Mouse (Mus musculus) hindbrain, embryonic 13.5 days (tissue): ENCODE data around the gene Poln. TPM values are rescaled to one million over a fixed set of nuclear protein-coding genes. Genes with fewer than 3 reads are reported as not detected.

ENCODE experiments used
- ATAC-seq: fragments of 200-750 bp; cut with Nextera tagmentation; 2 replicates; pipeline ENCODE4 v1.8.0; 2017; ENCODE audit warnings: moderate TSS enrichment; ENCODE audit not compliant: low FRiP score
- H3K27ac ChIP-seq: fragments of 300-500 bp; sonication (generic); 2 replicates; pipeline ENCODE4 v1.5.1; 2015; ENCODE audit warnings: inconsistent platforms, mild to moderate bottlenecking, moderate library complexity
- H3K27me3 ChIP-seq: fragments of 300-500 bp; sonication (generic); 2 replicates; pipeline ENCODE4 v1.6.1; 2015; ENCODE audit warnings: mild to moderate bottlenecking, inconsistent platforms
- H3K36me3 ChIP-seq: fragments of 300-500 bp; sonication (generic); 2 replicates; pipeline ENCODE4 v1.6.1; 2015; ENCODE audit warnings: mild to moderate bottlenecking, inconsistent platforms
- H3K4me1 ChIP-seq: fragments of 300-500 bp; sonication (generic); replicated peaks from 2 replicates; pipeline ENCODE4 v1.6.1; 2015; ENCODE audit warnings: inconsistent platforms
- H3K4me2 ChIP-seq: fragments of 300-500 bp; sonication (generic); 2 replicates; pipeline ENCODE4 v1.6.1; 2015; ENCODE audit warnings: inconsistent platforms, mild to moderate bottlenecking, moderate library complexity
- H3K4me3 ChIP-seq: fragments of 300-500 bp; sonication (generic); 2 replicates; pipeline ENCODE4 v1.5.1; 2015; ENCODE audit warnings: mild to moderate bottlenecking, inconsistent platforms
- H3K9ac ChIP-seq: fragments of 300-500 bp; sonication (generic); 2 replicates; pipeline ENCODE4 v1.6.1; 2015; ENCODE audit warnings: mild to moderate bottlenecking, inconsistent platforms
- H3K9me3 ChIP-seq: fragments of 300-500 bp; sonication (generic); 2 replicates; pipeline ENCODE4 v1.6.1; 2016; ENCODE audit warnings: inconsistent platforms
- WGBS: fragments of 180-500 bp; shearing (Covaris S2); methylation state at CpG from one replicate; pipeline ENCODE4 v1.1.7; 2015; 5-methylcytosine and 5-hydroxymethylcytosine counted together
- polyA plus RNA-seq: library from polyadenylated mRNA; unstranded; fragments of >200 nt; fragmentation: Nextera tagmentation; extraction: Ambion mirVana; gene quantifications from 2 replicates; pipeline ENCODE4 v1.2.1, GENCODE M21; 2015

The Poln gene
- polyA plus RNA-seq, 1 experiment from 2014 or later: 0.14 TPM

- peak; percentile 41 for ATAC-seq
- Histone ChIP-seq H3K4me2 (peak overlapping the region; percentile 73), H3K27ac (peak overlapping the region; percentile 99), H3K27me3 (peaks cover 6% of the 10 kb centered on the region; the same call in 1 of the 2 replicates), H3K4me1 (peaks cover 57% of the 10 kb centered on the region), H3K9me3 (no peaks in the 10 kb centered on the region), H3K36me3 (peaks cover 26% of the 10 kb centered on the region), H3K4me3 (peak overlapping the region; percentile 87), H3K9ac (peak overlapping the region; percentile 95)
- under 1% methylated on average over 76 of the region's 80 CpGs for WGBS
These were observed 172.1 kb downstream of the Poln start for GRCm38 (mm10) chr5:33997051-33997741.

DNA sequence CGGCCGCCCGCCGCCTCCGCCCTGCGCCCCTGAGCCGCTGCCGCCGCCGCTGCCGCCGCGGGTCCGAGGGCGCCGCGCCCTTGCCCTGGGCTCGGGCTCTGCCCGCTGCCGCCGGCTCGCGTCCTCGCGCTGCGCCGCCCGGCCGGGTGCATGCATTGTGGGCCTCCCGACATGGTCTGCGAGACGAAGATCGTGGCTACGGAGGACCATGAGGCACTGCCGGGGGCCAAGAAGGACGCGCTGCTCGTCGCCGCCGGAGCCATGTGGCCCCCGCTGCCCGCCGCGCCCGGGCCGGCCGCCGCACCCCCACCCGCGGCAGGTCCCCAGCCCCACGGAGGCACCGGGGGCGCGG, 172.6 kb downstream of the Poln start:
- Histone ChIP-seq H3K4me1 (peaks cover 52% of the 10 kb centered on the region), H3K9me3 (no peaks in the 10 kb centered on the region), H3K9ac (peak overlapping the region; percentile 95), H3K27me3 (peaks cover 6% of the 10 kb centered on the region; the same call in 1 of the 2 replicates), H3K4me2 (peak overlapping the region; percentile 73), H3K36me3 (peaks cover 20% of the 10 kb centered on the region), H3K27ac (peak overlapping the region; percentile 99), H3K4me3 (peak overlapping the region; percentile 87)
- no peak; the same call in 1 of the 2 replicates for ATAC-seq
- 0% methylated on average over 48 of the region's 55 CpGs for WGBS

DNA sequence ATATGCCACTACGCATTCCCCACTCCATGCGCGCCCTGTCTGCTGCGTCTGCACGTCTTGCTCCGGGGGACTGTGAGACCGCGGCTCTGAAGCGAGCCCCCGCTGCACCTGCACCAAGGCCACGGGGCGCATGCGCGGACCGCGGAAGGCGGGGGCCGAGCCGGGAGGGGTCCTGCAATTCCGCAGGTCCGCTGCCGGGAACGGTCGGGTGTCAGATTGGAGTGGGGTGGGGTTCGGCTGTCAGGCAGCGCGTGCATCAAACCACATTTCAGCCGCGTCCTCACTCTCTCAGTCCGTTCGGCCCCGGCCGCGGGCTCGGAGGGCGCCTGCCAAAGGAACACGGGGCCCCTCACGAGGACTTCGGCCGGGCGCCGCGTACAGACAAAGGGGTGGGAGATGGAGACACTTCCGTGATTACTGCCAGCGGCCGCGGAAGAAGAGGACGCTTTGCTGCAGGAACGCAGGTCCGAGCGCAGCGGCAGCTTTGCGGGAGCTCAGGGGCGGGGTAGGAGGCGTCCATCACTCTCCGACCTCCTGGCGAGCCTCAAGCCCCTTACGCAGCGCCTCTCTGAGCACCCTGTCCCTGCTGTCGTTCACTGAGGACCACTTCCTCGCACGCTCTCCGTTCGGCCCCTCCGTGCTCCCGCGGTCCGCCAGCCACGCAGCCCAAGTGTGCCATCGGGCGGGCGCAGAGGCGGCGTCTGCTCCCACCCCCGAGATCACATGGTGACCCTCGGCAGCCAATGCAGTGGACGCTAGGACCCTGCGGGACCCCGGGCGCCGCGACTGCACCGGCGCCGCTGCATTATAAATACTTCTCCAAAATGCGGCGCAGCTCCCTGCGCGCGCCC, 173.2 kb downstream of the Poln start, which contains the start of gene Nat8l:
TSS of gene Nat8l (plus strand) at position 142 of the 851 bp plus-strand sequence.
- Histone ChIP-seq H3K4me2 (peak within 1 kb of the TSS; percentile 73), H3K27me3 (peaks cover 6% of the 10 kb centered on the region; the same call in 1 of the 2 replicates), H3K4me1 (peaks cover 46% of the 10 kb centered on the region), H3K27ac (peak within 1 kb of the TSS; percentile 99), H3K9ac (peak within 1 kb of the TSS; percentile 95), H3K36me3 (peaks cover 14% of the 10 kb centered on the region), H3K9me3 (no peaks in the 10 kb centered on the region), H3K4me3 (peak within 1 kb of the TSS; percentile 87)
- peak; percentile 83 for ATAC-seq
- under 1% methylated on average over 88 of the region's 90 CpGs for WGBS

GRCm38 (mm10) chr5:33994671-33995625, 174.3 kb downstream of the Poln start:
- peak; percentile 9 for ATAC-seq
- WGBS: 33% methylated on average over 28 of the region's 28 CpGs
- Histone ChIP-seq H3K27me3 (peaks cover 6% of the 10 kb centered on the region; the same call in 1 of the 2 replicates), H3K36me3 (0 out of 2 replicates have a peak, but pooled peaks cover 5% of the 10 kb centered on the region), H3K27ac (peak overlapping the region; percentile 99), H3K4me3 (peak overlapping the region; percentile 87), H3K9ac (peak overlapping the region; percentile 95), H3K4me1 (peaks cover 40% of the 10 kb centered on the region), H3K4me2 (peak overlapping the region; percentile 73), H3K9me3 (no peaks in the 10 kb centered on the region)

- H3K4me2 ChIP-seq: peak within 1 kb of the TSS; percentile 88
- WGBS: under 1% methylated on average over 86 of the region's 88 CpGs
- H3K36me3 ChIP-seq: peaks cover 14% of the 10 kb centered on the region
- peak within 1 kb of the TSS; percentile 98 for H3K9ac ChIP-seq
- peak; percentile 91 for ATAC-seq
- H3K4me3 ChIP-seq: peak within 1 kb of the TSS; percentile 93
- H3K27ac ChIP-seq: peak within 1 kb of the TSS; percentile 95
- H3K9me3 ChIP-seq: no peaks in the 10 kb centered on the region
- H3K4me1 ChIP-seq: peaks cover 46% of the 10 kb centered on the region
- no peaks in the 10 kb centered on the region for H3K27me3 ChIP-seq
These were observed 185.7 kb downstream of the Poln start, which contains the start of gene Gm1673 for GRCm38 (mm10) chr5:33983309-33984121. Gene Gm1673, plus strand, starts transcription at chr5:33983433.

- Histone ChIP-seq H3K9me3 (no peaks in the 10 kb centered on the region), H3K4me2 (peak overlapping the region; percentile 88), H3K36me3 (peaks cover 14% of the 10 kb centered on the region), H3K9ac (peak overlapping the region; percentile 98), H3K27ac (peak overlapping the region; percentile 95), H3K4me3 (peak overlapping the region; percentile 93), H3K4me1 (peaks cover 46% of the 10 kb centered on the region), H3K27me3 (no peaks in the 10 kb centered on the region)
- WGBS: 3% methylated on average over 25 of the region's 26 CpGs
- ATAC-seq: peak; percentile 62
These were observed 186.5 kb downstream of the Poln start for GRCm38 (mm10) chr5:33982731-33983259.

- no peak overlapping the region for H3K4me3 ChIP-seq
- no peak overlapping the region for H3K9ac ChIP-seq
- WGBS: 40% methylated on average over 3 of the region's 3 CpGs
- H3K4me1 ChIP-seq: no peaks in the 10 kb centered on the region
- H3K4me2 ChIP-seq: no peak overlapping the region
- no peak for ATAC-seq
- no peak overlapping the region for H3K27ac ChIP-seq
- H3K36me3 ChIP-seq: no peaks in the 10 kb centered on the region; the same call in 1 of the 2 replicates
- H3K27me3 ChIP-seq: no peaks in the 10 kb centered on the region
- no peaks in the 10 kb centered on the region for H3K9me3 ChIP-seq
These were observed 193.0 kb downstream of the Poln start for GRCm38 (mm10) chr5:33976267-33976666.

DNA sequence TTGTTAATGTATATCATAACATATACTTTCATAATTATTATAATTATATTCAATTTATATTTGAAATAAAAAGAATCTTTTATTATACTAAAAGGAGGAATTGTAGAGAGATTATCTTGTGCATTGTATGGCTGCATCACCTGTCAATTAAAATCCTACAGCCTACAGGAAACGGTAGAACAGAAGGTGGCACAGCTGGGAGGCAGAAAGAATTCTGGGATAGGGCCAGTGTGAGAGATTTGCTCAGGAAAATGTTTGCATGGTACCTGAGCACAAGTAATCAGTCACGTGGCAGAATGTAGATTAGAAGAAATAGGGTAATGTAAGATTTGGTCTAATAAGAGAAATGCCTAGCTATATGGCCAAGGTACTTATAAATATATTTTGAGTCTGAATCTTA, 194.5 kb downstream of the Poln start:
- Histone ChIP-seq H3K9me3 (no peaks in the 10 kb centered on the region), H3K4me1 (no peaks in the 10 kb centered on the region), H3K4me2 (no peak overlapping the region), H3K27ac (no peak overlapping the region), H3K4me3 (no peak overlapping the region), H3K27me3 (no peaks in the 10 kb centered on the region), H3K36me3 (no peaks in the 10 kb centered on the region; the same call in 1 of the 2 replicates), H3K9ac (no peak overlapping the region)
- 67% methylated on average over 2 of the region's 2 CpGs for WGBS
- no peak for ATAC-seq

GRCm38 (mm10) chr5:33959382-33959781, 209.9 kb downstream of the Poln start:
- WGBS: 80% methylated on average over 4 of the region's 4 CpGs
- ATAC-seq: no peak
- H3K27ac ChIP-seq: no peak overlapping the region

More at GRCm38 (mm10) chr5:33959382-33959781, 209.9 kb downstream of the Poln start:
- Histone ChIP-seq H3K27me3 (no peaks in the 10 kb centered on the region), H3K4me3 (no peak overlapping the region), H3K4me1 (no peaks in the 10 kb centered on the region), H3K9me3 (no peaks in the 10 kb centered on the region; the same call in 1 of the 2 replicates), H3K4me2 (no peak overlapping the region), H3K36me3 (no peaks in the 10 kb centered on the region), H3K9ac (no peak overlapping the region)
